Mouse (Mus musculus): Measurements from ENCODE around the gene L3mbtl1.

DNA sequence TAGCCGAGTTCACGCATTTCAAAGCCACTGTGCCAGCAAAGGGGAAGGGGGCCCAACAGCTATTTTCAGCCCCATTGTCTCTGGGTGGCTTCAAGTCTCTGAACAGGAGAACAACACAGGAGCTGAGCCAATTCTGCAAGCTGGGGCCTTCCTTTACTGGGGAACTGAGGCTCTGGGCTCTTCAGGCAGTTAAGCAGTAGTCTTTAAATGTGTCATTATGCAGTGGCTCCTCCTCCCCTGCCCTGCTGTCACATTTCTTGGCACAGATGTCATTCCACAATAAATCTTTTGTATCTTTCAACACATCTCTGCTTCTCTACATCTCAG is 42.7 kb upstream of the L3mbtl1 start:
- TF ChIP-seq CTCF (IDR thresholded peaks at IDR 0.05; ENCODE audit: low read depth) (no peak), EP300 (optimal IDR thresholded peaks at IDR 0.05) (no peak)
